Mouse (Mus musculus): ENCODE data around the gene Rai14. TPM values are rescaled to one million over a fixed set of nuclear protein-coding genes. Genes with fewer than 3 reads are reported as not detected.

Gene Rai14
- 1.3 and 1.6 TPM in 2 replicates for polyA plus RNA-seq (2012; rRNA removed)

DNA sequence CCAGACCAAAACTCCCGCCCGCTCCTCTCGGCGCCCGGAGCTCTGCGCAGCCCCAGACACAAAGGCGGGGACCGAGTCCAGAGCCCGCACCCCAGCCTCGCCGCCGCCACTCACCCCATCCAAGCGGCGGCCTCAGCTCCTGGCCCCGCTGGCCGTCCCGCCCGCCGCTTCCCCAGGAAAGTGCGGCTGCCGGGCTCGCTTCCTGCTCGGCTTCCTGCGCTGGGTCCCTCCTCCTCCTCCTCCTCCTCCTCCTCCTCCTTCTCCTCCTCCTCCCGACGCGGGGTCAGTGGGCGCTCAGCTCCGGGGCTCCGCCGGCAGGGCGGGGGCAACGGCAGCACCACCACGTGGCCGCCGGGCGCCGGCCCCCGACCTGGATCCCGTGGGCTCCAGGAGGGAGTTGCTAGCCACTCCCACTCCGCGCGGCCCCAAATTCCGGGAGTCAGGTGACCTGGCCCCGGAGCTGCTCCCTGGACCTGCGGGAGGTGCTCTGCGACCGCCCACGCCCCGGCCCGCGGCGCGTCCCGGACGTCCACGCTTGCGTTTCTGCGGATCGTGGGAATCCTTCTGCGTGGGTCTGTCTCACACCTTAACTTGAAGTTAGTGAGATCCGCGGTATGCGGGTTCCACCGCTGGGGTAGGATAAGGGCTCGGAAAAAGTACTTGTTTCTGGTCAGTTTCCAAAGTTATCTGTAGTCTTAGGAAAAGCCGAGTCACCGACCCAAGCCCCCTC is at the start of gene Rai14:
Gene Rai14, minus strand, starts transcription at position 216 of the 730 bp plus-strand sequence.
- H3K4me1 ChIP-seq (replicated peaks; ENCODE audit: control insufficient read depth, insufficient read depth, low read length) = 0 out of 2 replicates have a peak, but pooled peaks cover 4% of the 10 kb centered on the region
- TF ChIP-seq CTCF (IDR thresholded peaks at IDR 0.05; ENCODE audit: borderline replicate concordance, control insufficient read depth, extremely low read depth, insufficient read depth, low read length, poor library complexity) (no peak), POLR2A (IDR thresholded peaks at IDR 0.05; ENCODE audit: control insufficient read depth, extremely low read depth, insufficient read depth, low read length, poor library complexity) (no peak)
- peaks cover 14% of the 10 kb centered on the region; the same call in 1 of the 2 replicates for H3K27me3 ChIP-seq (ENCODE audit: control insufficient read depth, insufficient read depth, low read length)
- H3K36me3 ChIP-seq (ENCODE audit: control insufficient read depth, insufficient read depth, low read length) = no peaks in the 10 kb centered on the region
- H3K4me3 ChIP-seq (ENCODE audit: control insufficient read depth, insufficient read depth, low read length) = peak within 1 kb of the TSS; percentile 32
- no peak for DNase-seq
- WGBS = 1% methylated on average over 51 of the region's 68 CpGs
- no peak within 1 kb of the TSS for H3K27ac ChIP-seq (ENCODE audit: control insufficient read depth, insufficient read depth, low read length)

DNA sequence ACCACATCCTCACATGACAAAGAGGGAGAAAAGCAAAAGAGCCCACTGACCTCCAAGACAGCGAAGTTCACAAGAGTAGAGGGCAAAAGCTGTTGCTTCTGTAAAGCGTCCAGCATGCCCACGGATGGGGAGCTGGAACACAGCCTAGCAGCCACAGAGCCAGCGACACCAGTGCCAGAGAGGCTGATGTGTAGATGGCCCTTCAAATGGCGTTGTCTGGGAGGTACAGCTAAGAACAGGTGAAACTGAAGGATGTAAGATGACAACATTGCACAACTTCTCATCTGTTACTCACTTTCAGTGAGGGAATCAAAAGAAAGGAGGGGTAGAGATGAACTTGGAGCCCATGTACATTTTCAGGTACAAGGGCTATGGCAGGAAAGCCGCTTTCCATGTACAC is 47.0 kb upstream of the Rai14 start:
- Histone ChIP-seq H3K27me3 (ENCODE audit: control insufficient read depth, insufficient read depth, low read length) (no peaks in the 10 kb centered on the region), H3K4me1 (replicated peaks; ENCODE audit: control insufficient read depth, insufficient read depth, low read length) (no peaks in the 10 kb centered on the region), H3K27ac (ENCODE audit: control insufficient read depth, insufficient read depth, low read length) (no peak overlapping the region), H3K4me3 (ENCODE audit: control insufficient read depth, insufficient read depth, low read length) (no peak overlapping the region), H3K36me3 (ENCODE audit: control insufficient read depth, insufficient read depth, low read length) (no peaks in the 10 kb centered on the region)
- TF ChIP-seq POLR2A (IDR thresholded peaks at IDR 0.05; ENCODE audit: control insufficient read depth, extremely low read depth, insufficient read depth, low read length, poor library complexity) = no peak
- no peak for TF ChIP-seq CTCF (IDR thresholded peaks at IDR 0.05; ENCODE audit: borderline replicate concordance, control insufficient read depth, extremely low read depth, insufficient read depth, low read length, poor library complexity)
- DNase-seq = no peak
- 91% methylated on average over 6 of the region's 6 CpGs for WGBS

DNA sequence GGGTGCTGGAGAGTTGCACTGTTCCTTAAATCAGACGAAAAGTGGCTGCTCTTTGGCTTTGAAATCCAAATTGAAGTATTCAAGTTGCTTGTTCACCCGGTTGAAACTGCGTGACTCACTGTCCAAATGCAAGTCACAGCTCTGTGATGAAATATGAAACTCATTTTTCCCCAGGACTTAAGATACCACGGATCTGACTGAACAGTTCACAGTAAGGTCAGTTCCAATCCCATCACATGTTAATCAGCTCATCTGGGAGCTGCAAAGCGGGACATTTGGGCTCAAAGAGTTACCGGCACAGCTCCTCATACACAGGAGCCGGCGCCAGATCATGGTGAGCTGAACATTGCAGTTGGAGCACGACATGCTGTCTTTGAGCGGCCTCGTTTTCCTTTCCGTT is 45.6 kb upstream of the Rai14 start:
- DNase-seq = no peak
- Histone ChIP-seq H3K27me3 (ENCODE audit: control insufficient read depth, insufficient read depth, low read length) (no peaks in the 10 kb centered on the region), H3K4me1 (replicated peaks; ENCODE audit: control insufficient read depth, insufficient read depth, low read length) (no peaks in the 10 kb centered on the region), H3K27ac (ENCODE audit: control insufficient read depth, insufficient read depth, low read length) (no peak overlapping the region), H3K36me3 (ENCODE audit: control insufficient read depth, insufficient read depth, low read length) (no peaks in the 10 kb centered on the region), H3K4me3 (ENCODE audit: control insufficient read depth, insufficient read depth, low read length) (no peak overlapping the region)
- TF ChIP-seq POLR2A (IDR thresholded peaks at IDR 0.05; ENCODE audit: control insufficient read depth, extremely low read depth, insufficient read depth, low read length, poor library complexity) (no peak), CTCF (IDR thresholded peaks at IDR 0.05; ENCODE audit: borderline replicate concordance, control insufficient read depth, extremely low read depth, insufficient read depth, low read length, poor library complexity) (no peak)
- 94% methylated on average over 12 of the region's 12 CpGs for WGBS

DNA sequence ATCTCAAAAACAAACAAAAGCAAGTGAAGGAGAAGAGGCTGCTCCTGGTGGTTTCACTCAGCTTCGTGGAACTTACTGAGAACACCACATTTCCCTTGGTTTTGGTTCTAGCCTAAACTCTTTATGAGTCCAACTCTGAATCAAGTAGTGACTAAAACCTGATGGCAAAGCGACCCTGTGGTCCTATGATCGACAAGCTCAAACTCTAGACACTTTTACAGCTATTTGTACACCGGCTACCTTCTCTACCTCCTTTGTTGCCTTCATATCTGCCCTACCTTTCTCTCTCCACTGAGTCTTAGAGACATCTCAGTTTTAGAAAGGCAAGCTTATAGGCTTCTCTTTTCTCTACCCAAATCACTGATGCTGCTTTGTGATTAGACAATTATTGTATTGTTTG is 45.0 kb upstream of the Rai14 start:
- no peak overlapping the region for H3K4me3 ChIP-seq (ENCODE audit: control insufficient read depth, insufficient read depth, low read length)
- TF ChIP-seq POLR2A (IDR thresholded peaks at IDR 0.05; ENCODE audit: control insufficient read depth, extremely low read depth, insufficient read depth, low read length, poor library complexity) = no peak
- TF ChIP-seq CTCF (IDR thresholded peaks at IDR 0.05; ENCODE audit: borderline replicate concordance, control insufficient read depth, extremely low read depth, insufficient read depth, low read length, poor library complexity) = no peak
- no peaks in the 10 kb centered on the region for H3K4me1 ChIP-seq (replicated peaks; ENCODE audit: control insufficient read depth, insufficient read depth, low read length)
- no peaks in the 10 kb centered on the region for H3K36me3 ChIP-seq (ENCODE audit: control insufficient read depth, insufficient read depth, low read length)
- H3K27me3 ChIP-seq (ENCODE audit: control insufficient read depth, insufficient read depth, low read length) = no peaks in the 10 kb centered on the region
- no peak for DNase-seq
- no peak overlapping the region for H3K27ac ChIP-seq (ENCODE audit: control insufficient read depth, insufficient read depth, low read length)
- 92% methylated on average over 4 of the region's 4 CpGs for WGBS

DNA sequence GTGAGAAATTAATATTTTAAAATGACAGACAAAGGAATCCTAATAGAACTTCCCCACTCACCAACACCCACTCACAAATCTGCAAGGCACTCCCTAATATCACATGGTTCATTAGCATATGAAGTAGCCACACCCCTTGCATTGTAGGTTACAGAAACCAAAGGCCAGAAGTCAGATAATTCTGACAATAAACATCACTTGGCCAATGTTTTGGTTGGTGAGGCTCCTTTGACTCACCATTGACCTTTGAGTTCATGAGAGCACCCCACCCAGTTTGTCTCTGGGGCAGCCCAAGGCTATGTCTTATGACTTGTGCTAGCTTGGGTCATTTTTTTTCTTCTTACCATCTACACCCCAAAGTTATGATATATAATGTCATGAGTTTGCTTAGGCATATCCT is 44.4 kb upstream of the Rai14 start:
- no peak for TF ChIP-seq POLR2A (IDR thresholded peaks at IDR 0.05; ENCODE audit: control insufficient read depth, extremely low read depth, insufficient read depth, low read length, poor library complexity)
- no peak for TF ChIP-seq CTCF (IDR thresholded peaks at IDR 0.05; ENCODE audit: borderline replicate concordance, control insufficient read depth, extremely low read depth, insufficient read depth, low read length, poor library complexity)
- DNase-seq = no peak
- Histone ChIP-seq H3K27ac (ENCODE audit: control insufficient read depth, insufficient read depth, low read length) (no peak overlapping the region), H3K4me3 (ENCODE audit: control insufficient read depth, insufficient read depth, low read length) (no peak overlapping the region), H3K36me3 (ENCODE audit: control insufficient read depth, insufficient read depth, low read length) (no peaks in the 10 kb centered on the region), H3K27me3 (ENCODE audit: control insufficient read depth, insufficient read depth, low read length) (no peaks in the 10 kb centered on the region), H3K4me1 (replicated peaks; ENCODE audit: control insufficient read depth, insufficient read depth, low read length) (no peaks in the 10 kb centered on the region)

DNA sequence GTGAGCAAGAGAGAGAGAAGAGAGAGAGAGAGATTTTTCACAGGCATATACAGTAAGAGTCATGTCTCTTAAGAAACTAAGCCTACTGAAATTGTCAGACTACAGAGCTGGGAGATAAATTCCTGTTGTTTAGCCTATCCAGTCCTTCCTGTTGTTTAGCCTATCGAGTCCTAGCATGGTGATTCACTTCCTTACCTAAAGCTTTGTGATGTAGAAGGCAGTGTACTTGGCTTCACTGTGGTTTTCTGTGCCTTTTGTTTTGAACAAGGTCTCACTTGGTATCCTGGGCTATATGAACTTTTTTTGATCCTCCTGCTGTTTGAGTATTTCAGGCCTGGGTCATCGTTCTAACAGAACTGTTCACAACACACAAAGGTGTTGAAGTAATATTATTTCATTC is 36.7 kb upstream of the Rai14 start:
- Histone ChIP-seq H3K27me3 (ENCODE audit: control insufficient read depth, insufficient read depth, low read length) (no peaks in the 10 kb centered on the region), H3K36me3 (ENCODE audit: control insufficient read depth, insufficient read depth, low read length) (no peaks in the 10 kb centered on the region), H3K4me3 (ENCODE audit: control insufficient read depth, insufficient read depth, low read length) (no peak overlapping the region), H3K27ac (ENCODE audit: control insufficient read depth, insufficient read depth, low read length) (no peak overlapping the region), H3K4me1 (replicated peaks; ENCODE audit: control insufficient read depth, insufficient read depth, low read length) (no peaks in the 10 kb centered on the region)
- WGBS = 68% methylated on average over 2 of the region's 2 CpGs
- TF ChIP-seq CTCF (IDR thresholded peaks at IDR 0.05; ENCODE audit: borderline replicate concordance, control insufficient read depth, extremely low read depth, insufficient read depth, low read length, poor library complexity) (no peak), POLR2A (IDR thresholded peaks at IDR 0.05; ENCODE audit: control insufficient read depth, extremely low read depth, insufficient read depth, low read length, poor library complexity) (no peak)
- DNase-seq = no peak

All from thymus, adult 2 months (tissue).